Mouse (Mus musculus) stomach, embryonic 16.5 days (tissue): ENCODE measurements at regions not wholly inside any gene's neighbourhood (a gene's known extent, or its start where the extent isn't known, plus 50 kb on each side); places are given as distances from the start of the nearest gene placed in this dataset.

Source experiments
- ATAC-seq: fragments of 200-750 bp; cut with Nextera tagmentation; 2 replicates; pipeline ENCODE4 v1.8.0; 2017; ENCODE audit warnings: moderate number of reproducible peaks, moderate TSS enrichment; ENCODE audit not compliant: insufficient read depth, low FRiP score
- H3K27ac ChIP-seq: fragments of 300-500 bp; sonication (generic); 2 replicates; pipeline ENCODE4 v1.5.1; 2014; ENCODE audit warnings: low read length
- H3K27me3 ChIP-seq: fragments of 300-500 bp; sonication (generic); 2 replicates; pipeline ENCODE4 v1.6.1; 2014; ENCODE audit warnings: low read length, control low read depth, mixed read lengths; ENCODE audit not compliant: control insufficient read depth, insufficient read depth
- H3K36me3 ChIP-seq: fragments of 300-500 bp; sonication (generic); 2 replicates; pipeline ENCODE4 v1.6.1; 2014; ENCODE audit warnings: low read length; ENCODE audit not compliant: control insufficient read depth, insufficient read depth
- H3K4me1 ChIP-seq: fragments of 300-500 bp; sonication (generic); 2 replicates; pipeline ENCODE4 v1.6.1; 2014; ENCODE audit warnings: low read length, control low read depth, mixed read lengths; ENCODE audit not compliant: control insufficient read depth, insufficient read depth
- H3K4me2 ChIP-seq: fragments of 300-500 bp; sonication (generic); 2 replicates; pipeline ENCODE4 v1.6.1; 2014; ENCODE audit warnings: low read depth, low read length, mixed read lengths
- H3K4me3 ChIP-seq: fragments of 300-500 bp; sonication (generic); replicated peaks from 2 replicates; pipeline ENCODE4 v1.5.1; 2014; ENCODE audit warnings: mild to moderate bottlenecking, low read length
- H3K9ac ChIP-seq: fragments of 300-500 bp; sonication (generic); 2 replicates; pipeline ENCODE4 v1.6.1; 2014; ENCODE audit warnings: low read length
- H3K9me3 ChIP-seq: fragments of 300-500 bp; sonication (generic); replicated peaks from 2 replicates; pipeline ENCODE4 v1.6.1; 2016; ENCODE audit warnings: low read length, control low read depth; ENCODE audit not compliant: control insufficient read depth
- WGBS: fragments of 180-500 bp; shearing (Covaris S2); extraction: QIAGEN DNeasy Blood & Tissue Kit; methylation state at CpG from one replicate; pipeline ENCODE4 v1.1.7; 2014; 5-methylcytosine and 5-hydroxymethylcytosine counted together

GRCm38 (mm10) chr1:176683146-176683545, 130.7 kb downstream of the Cep170 start:
- H3K36me3 ChIP-seq = no peaks in the 10 kb centered on the region
- no peaks in the 10 kb centered on the region for H3K4me1 ChIP-seq
- no peak overlapping the region for H3K4me3 ChIP-seq
- WGBS = 72% methylated on average over 6 of the region's 6 CpGs
- no peak overlapping the region for H3K4me2 ChIP-seq
- no peaks in the 10 kb centered on the region for H3K9me3 ChIP-seq
- H3K27me3 ChIP-seq = no peaks in the 10 kb centered on the region
- no peak overlapping the region for H3K9ac ChIP-seq
- no peak for ATAC-seq
- H3K27ac ChIP-seq = no peak overlapping the region

- Histone ChIP-seq H3K27me3 (no peaks in the 10 kb centered on the region), H3K27ac (no peak overlapping the region), H3K4me2 (no peak overlapping the region), H3K9me3 (no peaks in the 10 kb centered on the region), H3K4me3 (no peak overlapping the region), H3K4me1 (no peaks in the 10 kb centered on the region), H3K36me3 (no peaks in the 10 kb centered on the region), H3K9ac (no peak overlapping the region)
- no peak for ATAC-seq
- WGBS = 68% methylated on average over 8 of the region's 8 CpGs
Observed at GRCm38 (mm10) chr1:176681971-176682370, 131.9 kb downstream of the Cep170 start.

DNA sequence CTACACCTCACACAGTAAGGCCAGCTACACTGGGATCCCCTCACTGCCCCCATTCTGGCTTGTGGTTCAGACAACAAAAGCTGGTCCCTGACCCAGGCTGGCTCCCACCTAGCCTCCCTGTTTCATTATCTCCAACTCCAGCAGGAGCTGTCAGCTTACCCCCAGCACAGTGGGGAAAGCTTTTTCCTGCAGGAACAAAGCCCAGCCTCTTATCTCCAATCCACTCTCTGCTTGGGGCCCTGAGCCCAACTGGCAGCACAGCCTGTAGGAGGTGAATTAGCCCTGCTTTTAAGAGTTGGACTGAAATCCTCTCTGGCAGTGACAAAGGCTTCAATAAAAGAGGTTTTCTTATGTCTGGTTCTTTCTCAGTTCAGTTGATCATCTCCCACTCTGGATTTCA, 138.7 kb downstream of the Cep170 start:
- Histone ChIP-seq H3K4me2 (no peak overlapping the region), H3K4me3 (no peak overlapping the region), H3K36me3 (no peaks in the 10 kb centered on the region), H3K27me3 (no peaks in the 10 kb centered on the region), H3K9me3 (no peaks in the 10 kb centered on the region), H3K27ac (no peak overlapping the region), H3K4me1 (no peaks in the 10 kb centered on the region), H3K9ac (no peak overlapping the region)
- no peak for ATAC-seq

DNA sequence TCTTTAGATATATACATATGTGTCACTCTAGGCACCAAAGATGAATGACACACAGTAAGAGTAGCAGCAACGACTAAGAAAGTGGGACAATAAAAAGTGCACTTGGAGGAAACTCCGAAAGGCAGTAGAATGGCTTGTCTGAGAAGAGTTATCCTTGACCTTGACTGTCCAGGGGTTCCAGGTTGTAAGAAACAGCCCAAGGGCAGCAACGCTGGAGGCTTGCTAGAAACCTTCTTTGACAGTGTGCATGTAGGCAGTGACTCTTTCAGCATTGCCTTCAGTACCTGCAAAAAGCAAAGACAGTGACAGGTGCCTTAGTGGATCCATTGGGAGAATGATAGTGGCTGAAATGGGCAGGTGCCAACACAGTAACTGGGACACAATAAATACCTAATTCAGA, 142.8 kb downstream of the Cep170 start:
- Histone ChIP-seq H3K9me3 (no peaks in the 10 kb centered on the region), H3K4me2 (no peak overlapping the region), H3K4me1 (no peaks in the 10 kb centered on the region), H3K9ac (no peak overlapping the region), H3K36me3 (no peaks in the 10 kb centered on the region), H3K27ac (no peak overlapping the region), H3K27me3 (no peaks in the 10 kb centered on the region), H3K4me3 (no peak overlapping the region)
- 73% methylated on average over 3 of the region's 3 CpGs for WGBS
- ATAC-seq = no peak

DNA sequence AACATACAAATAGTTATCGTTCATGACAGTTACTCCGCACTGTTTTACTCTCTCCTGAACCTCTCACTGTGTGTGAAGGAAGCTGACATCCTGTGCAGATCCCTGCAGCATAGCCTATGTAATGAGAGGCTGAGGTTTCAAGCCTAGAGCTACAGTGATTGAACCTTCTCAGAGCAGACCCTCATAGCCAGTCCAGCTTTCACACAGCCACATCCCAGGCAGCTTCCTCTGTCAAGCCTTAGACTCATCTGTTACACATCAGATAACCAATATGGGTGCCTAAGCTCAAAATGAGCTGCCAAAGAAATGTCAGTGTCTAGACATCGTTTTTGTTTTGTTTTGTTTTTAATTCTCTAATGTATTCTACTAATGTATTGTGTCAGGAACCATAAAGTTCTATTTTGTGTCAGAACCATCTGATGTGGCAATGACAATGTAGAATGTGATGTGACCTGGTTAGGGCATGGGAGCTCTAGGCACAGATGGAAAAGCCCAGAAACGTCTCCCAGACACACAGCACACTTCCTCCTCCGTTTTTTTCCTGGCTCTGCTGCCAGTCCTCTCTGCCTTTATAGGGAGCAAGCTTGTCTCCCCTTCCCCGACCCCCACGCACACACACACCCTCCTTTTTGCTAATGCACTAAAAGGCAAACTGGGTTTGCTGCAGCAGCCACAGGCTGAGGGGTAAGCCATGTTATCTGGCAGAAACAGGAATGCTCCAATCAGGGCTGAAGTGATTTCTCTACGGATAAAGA, 146.1 kb downstream of the Cep170 start:
- H3K27me3 ChIP-seq = no peaks in the 10 kb centered on the region
- no peak for ATAC-seq
- no peaks in the 10 kb centered on the region for H3K4me1 ChIP-seq
- H3K27ac ChIP-seq = no peak overlapping the region
- H3K4me2 ChIP-seq = no peak overlapping the region
- no peaks in the 10 kb centered on the region for H3K36me3 ChIP-seq
- H3K4me3 ChIP-seq = no peak overlapping the region
- H3K9ac ChIP-seq = no peak overlapping the region
- no peaks in the 10 kb centered on the region for H3K9me3 ChIP-seq
- 63% methylated on average over 8 of the region's 8 CpGs for WGBS

GRCm38 (mm10) chr1:176660286-176660685, 153.6 kb downstream of the Cep170 start:
- Histone ChIP-seq H3K27me3 (no peaks in the 10 kb centered on the region), H3K9ac (no peak overlapping the region), H3K4me1 (no peaks in the 10 kb centered on the region), H3K4me3 (no peak overlapping the region), H3K9me3 (no peaks in the 10 kb centered on the region), H3K27ac (no peak overlapping the region), H3K4me2 (no peak overlapping the region), H3K36me3 (no peaks in the 10 kb centered on the region)
- ATAC-seq = no peak
- 86% methylated on average over 6 of the region's 6 CpGs for WGBS

DNA sequence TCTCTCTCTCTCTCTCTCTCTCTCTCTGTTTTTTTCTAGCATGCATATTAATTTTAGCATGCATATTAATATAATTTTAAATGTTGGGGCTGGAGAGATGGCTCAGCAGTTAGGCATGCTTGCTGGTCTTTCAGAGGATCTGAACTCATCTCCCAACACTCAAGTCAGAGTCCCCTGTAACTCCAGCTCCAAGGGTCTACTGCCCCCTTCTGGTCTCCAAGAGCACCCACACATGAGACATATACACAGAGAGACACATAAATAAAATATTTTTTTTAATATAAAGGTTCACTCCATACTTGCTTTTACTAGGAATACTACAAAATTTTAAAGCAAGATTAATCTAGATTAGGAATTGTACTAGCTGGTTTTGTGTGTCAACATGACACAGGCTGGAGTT, 155.2 kb downstream of the Cep170 start:
- no peak for ATAC-seq
- no peak overlapping the region for H3K4me3 ChIP-seq
- H3K4me2 ChIP-seq = no peak overlapping the region
- H3K4me1 ChIP-seq = no peaks in the 10 kb centered on the region
- no peak overlapping the region for H3K27ac ChIP-seq
- no peaks in the 10 kb centered on the region for H3K27me3 ChIP-seq
- no peaks in the 10 kb centered on the region for H3K36me3 ChIP-seq
- H3K9me3 ChIP-seq = no peaks in the 10 kb centered on the region
- no peak overlapping the region for H3K9ac ChIP-seq

GRCm38 (mm10) chr1:176655487-176656333, 158.2 kb downstream of the Cep170 start:
- WGBS = 72% methylated on average over 3 of the region's 3 CpGs
- no peak overlapping the region for H3K4me3 ChIP-seq
- no peaks in the 10 kb centered on the region for H3K9me3 ChIP-seq
- no peak for ATAC-seq
- no peaks in the 10 kb centered on the region for H3K4me1 ChIP-seq
- no peaks in the 10 kb centered on the region for H3K36me3 ChIP-seq
- no peak overlapping the region for H3K4me2 ChIP-seq
- H3K27me3 ChIP-seq = no peaks in the 10 kb centered on the region
- H3K9ac ChIP-seq = no peak overlapping the region
- H3K27ac ChIP-seq = no peak overlapping the region

GRCm38 (mm10) chr1:176644248-176644647, 169.6 kb downstream of the Cep170 start:
- H3K4me1 ChIP-seq = no peaks in the 10 kb centered on the region
- no peak for ATAC-seq
- 28% methylated on average over 1 of the region's 1 CpGs for WGBS
- no peak overlapping the region for H3K4me2 ChIP-seq
- H3K27me3 ChIP-seq = no peaks in the 10 kb centered on the region
- H3K36me3 ChIP-seq = no peaks in the 10 kb centered on the region
- no peak overlapping the region for H3K9ac ChIP-seq
- H3K27ac ChIP-seq = no peak overlapping the region
- no peaks in the 10 kb centered on the region for H3K9me3 ChIP-seq
- H3K4me3 ChIP-seq = no peak overlapping the region
